Mouse (Mus musculus): Measurements from ENCODE around the gene Tex2.

- TF ChIP-seq MAFK (IDR thresholded peaks at IDR 0.05; ENCODE audit: insufficient read depth, low read depth, low read length), result no peak
- no peak for TF ChIP-seq ZNF384 (IDR thresholded peaks at IDR 0.05; ENCODE audit: low read depth, low read length)
Observed at GRCm38 (mm10) chr11:106465932-106466331, 147.3 kb downstream of the Tex2 start.
